Mouse (Mus musculus) brain, embryonic 14.5 days (tissue): ENCODE data around the gene Rpl22l1.

Source experiments
- CTCF ChIP-seq: fragments of 200-500 bp; IDR thresholded peaks from 2 replicates; pipeline ENCODE4 v1.5.1; 2012; ENCODE audit warnings: inconsistent platforms, mild to moderate bottlenecking, moderate library complexity, borderline replicate concordance; ENCODE audit not compliant: insufficient read depth, insufficient read length; ENCODE audit errors: extremely low read depth
- POLR2A ChIP-seq: fragments of 200-500 bp; IDR thresholded peaks from 2 replicates; pipeline ENCODE4 v1.6.1; 2012; ENCODE audit warnings: mild to moderate bottlenecking, inconsistent platforms, borderline replicate concordance; ENCODE audit not compliant: poor library complexity, insufficient read depth, insufficient read length, severe bottlenecking; ENCODE audit errors: extremely low read depth

- TF ChIP-seq CTCF (no peak), POLR2A (no peak)
Measured at GRCm38 (mm10) chr3:28776491-28776890, 28.7 kb upstream of the Rpl22l1 start.
